Mouse (Mus musculus) stomach, postnatal 0 days (tissue): ENCODE measurements around the gene Pdzd8. TPM values are rescaled to one million over a fixed set of nuclear protein-coding genes. Genes with fewer than 3 reads are reported as not detected.
A peak's percentile ranks its signal among the peaks of the same experiment; 100 is the strongest.

Experiments
- ATAC-seq: fragments of 200-750 bp; cut with Nextera tagmentation; 2 replicates; pipeline ENCODE4 v1.8.0; 2017; ENCODE audit not compliant: low FRiP score, low TSS enrichment
- DNase-seq: peaks from one replicate; pipeline ENCODE4 v3.0.0-alpha.2; 2016; ENCODE audit warnings: low spot score
- H3K27ac ChIP-seq: fragments of 300-500 bp; sonication (generic); replicated peaks from 2 replicates; pipeline ENCODE4 v1.5.1; 2014; ENCODE audit warnings: mild to moderate bottlenecking, control low read depth
- H3K27me3 ChIP-seq: fragments of 300-500 bp; sonication (generic); 2 replicates; pipeline ENCODE4 v1.6.1; 2014; ENCODE audit warnings: low read length; ENCODE audit not compliant: control insufficient read depth, insufficient read depth
- H3K36me3 ChIP-seq: fragments of 300-500 bp; sonication (generic); 2 replicates; pipeline ENCODE4 v1.6.1; 2014; ENCODE audit warnings: low read length, mixed read lengths; ENCODE audit not compliant: control insufficient read depth, insufficient read depth
- H3K4me1 ChIP-seq: fragments of 300-500 bp; sonication (generic); replicated peaks from 2 replicates; pipeline ENCODE4 v1.6.1; 2014; ENCODE audit warnings: antibody characterized with exemption; ENCODE audit not compliant: control insufficient read depth, insufficient read depth
- H3K4me2 ChIP-seq: fragments of 300-500 bp; sonication (generic); replicated peaks from 2 replicates; pipeline ENCODE4 v1.6.1; 2014; ENCODE audit warnings: low read depth, mild to moderate bottlenecking, control low read depth, moderate library complexity
- H3K4me3 ChIP-seq: fragments of 300-500 bp; sonication (generic); 2 replicates; pipeline ENCODE4 v1.5.1; 2014; ENCODE audit warnings: low read depth, low read length, control low read depth
- H3K9ac ChIP-seq: fragments of 300-500 bp; sonication (generic); 2 replicates; pipeline ENCODE4 v1.6.1; 2014; ENCODE audit warnings: mild to moderate bottlenecking, low read length, control low read depth, mixed read lengths
- H3K9me3 ChIP-seq: fragments of 300-500 bp; sonication (generic); 2 replicates; pipeline ENCODE4 v1.6.1; 2016; ENCODE audit warnings: low read length; ENCODE audit not compliant: control insufficient read depth
- CTCF ChIP-seq: IDR thresholded peaks from 2 replicates; pipeline ENCODE4 v1.5.1; 2016; ENCODE audit warnings: antibody characterized with exemption, low read depth, mild to moderate bottlenecking, moderate library complexity
- EP300 ChIP-seq: optimal IDR thresholded peaks from 2 replicates; pipeline ENCODE3; 2016; ENCODE audit warnings: antibody characterized with exemption
- WGBS: fragments of 180-500 bp; shearing (Covaris S2); extraction: QIAGEN DNeasy Blood & Tissue Kit; methylation state at CpG from one replicate; pipeline ENCODE4 v1.1.7; 2014; 5-methylcytosine and 5-hydroxymethylcytosine counted together
- polyA plus RNA-seq: library from polyadenylated mRNA; unstranded; fragments of >200 nt; fragmentation: Nextera tagmentation; extraction: Ambion mirVana; gene quantifications from 2 replicates; pipeline ENCODE4 v1.2.1, GENCODE M21; 2015

The Pdzd8 gene
- polyA plus RNA-seq, 1 experiment from 2014 or later = 4.4 TPM

- no peaks in the 10 kb centered on the region for H3K27me3 ChIP-seq
- no peaks in the 10 kb centered on the region for H3K36me3 ChIP-seq
- 81% methylated on average over 9 of the region's 9 CpGs for WGBS
- H3K4me3 ChIP-seq = no peak overlapping the region
- no peak overlapping the region for H3K27ac ChIP-seq
- TF ChIP-seq CTCF (no peak), EP300 (no peak)
- no peak overlapping the region for H3K9ac ChIP-seq
- no peak for DNase-seq
- no peak overlapping the region for H3K4me2 ChIP-seq
- no peak for ATAC-seq
- no peaks in the 10 kb centered on the region for H3K9me3 ChIP-seq
- no peaks in the 10 kb centered on the region for H3K4me1 ChIP-seq
Observed at GRCm38 (mm10) chr19:59264838-59265532, 80.6 kb downstream of the Pdzd8 start.

GRCm38 (mm10) chr19:59263171-59263570 lies 82.4 kb downstream of the Pdzd8 start:
- no peak for TF ChIP-seq CTCF
- no peak for TF ChIP-seq EP300
- Histone ChIP-seq H3K4me1 (no peaks in the 10 kb centered on the region), H3K36me3 (no peaks in the 10 kb centered on the region), H3K27ac (no peak overlapping the region), H3K4me2 (no peak overlapping the region), H3K4me3 (no peak overlapping the region), H3K9me3 (no peaks in the 10 kb centered on the region), H3K9ac (no peak overlapping the region), H3K27me3 (no peaks in the 10 kb centered on the region)
- 84% methylated on average over 9 of the region's 9 CpGs for WGBS
- DNase-seq (no peak), ATAC-seq (no peak)

GRCm38 (mm10) chr19:59261604-59262003 lies 84.0 kb downstream of the Pdzd8 start:
- Histone ChIP-seq H3K9me3 (no peaks in the 10 kb centered on the region), H3K27ac (no peak overlapping the region), H3K4me1 (no peaks in the 10 kb centered on the region), H3K27me3 (no peaks in the 10 kb centered on the region), H3K4me2 (no peak overlapping the region; the same call in 1 of the 2 replicates), H3K9ac (no peak overlapping the region), H3K4me3 (peak overlapping the region; percentile 27; the same call in 1 of the 2 replicates), H3K36me3 (no peaks in the 10 kb centered on the region)
- DNase-seq (no peak), ATAC-seq (no peak)
- 49% methylated on average over 7 of the region's 7 CpGs for WGBS
- TF ChIP-seq CTCF = no peak
- TF ChIP-seq EP300 = no peak

- peak; percentile 49 for ATAC-seq
- TF ChIP-seq CTCF (no peak), EP300 (no peak)
- H3K9me3 ChIP-seq = no peaks in the 10 kb centered on the region
- H3K36me3 ChIP-seq = no peaks in the 10 kb centered on the region
- WGBS = 2% methylated on average over 53 of the region's 55 CpGs
- H3K9ac ChIP-seq = peak within 1 kb of the TSS; percentile 50
- DNase-seq = peak; percentile 32
- H3K27ac ChIP-seq = no peak within 1 kb of the TSS
- H3K4me2 ChIP-seq = peak within 1 kb of the TSS; percentile 64
- peak within 1 kb of the TSS; percentile 27 for H3K4me3 ChIP-seq
- H3K4me1 ChIP-seq = no peaks in the 10 kb centered on the region
- no peaks in the 10 kb centered on the region for H3K27me3 ChIP-seq
Observed at GRCm38 (mm10) chr19:59260718-59261442, 84.7 kb downstream of the Pdzd8 start, which contains the start of gene Slc18a2. TSS of gene Slc18a2 (plus strand) at chr19:59260896.

- Histone ChIP-seq H3K4me1 (no peaks in the 10 kb centered on the region), H3K9ac (no peak overlapping the region), H3K27me3 (no peaks in the 10 kb centered on the region), H3K4me3 (no peak overlapping the region), H3K4me2 (no peak overlapping the region), H3K9me3 (no peaks in the 10 kb centered on the region), H3K36me3 (no peaks in the 10 kb centered on the region), H3K27ac (no peak overlapping the region)
- 49% methylated on average over 5 of the region's 5 CpGs for WGBS
- no peak for TF ChIP-seq EP300
- no peak for TF ChIP-seq CTCF
- DNase-seq = no peak
- no peak for ATAC-seq
Observed at GRCm38 (mm10) chr19:59259633-59260032, 85.9 kb downstream of the Pdzd8 start.

DNA sequence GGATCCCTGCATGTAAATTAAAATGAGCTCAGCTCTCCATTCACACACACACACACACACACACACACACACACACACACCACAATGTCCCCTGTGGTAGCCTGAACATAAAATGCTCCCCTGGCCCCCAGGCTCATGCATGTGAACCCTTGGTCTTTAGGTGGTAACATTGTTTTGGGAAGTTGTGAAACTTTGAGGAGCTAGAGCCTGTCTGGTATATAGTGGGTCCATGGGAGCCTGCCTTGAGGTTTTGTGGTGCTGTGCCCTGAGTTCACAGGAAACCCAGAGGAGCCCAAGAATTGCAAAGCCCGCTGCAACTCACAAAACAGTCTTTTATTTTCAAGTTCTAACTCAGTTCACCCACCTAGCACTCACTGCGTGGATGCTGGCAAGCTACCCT lies 92.9 kb downstream of the Pdzd8 start:
- no peak for ATAC-seq
- no peak overlapping the region for H3K9ac ChIP-seq
- H3K4me2 ChIP-seq = no peak overlapping the region
- WGBS = 69% methylated on average over 2 of the region's 2 CpGs
- no peak for TF ChIP-seq EP300
- TF ChIP-seq CTCF = no peak
- no peaks in the 10 kb centered on the region for H3K9me3 ChIP-seq
- no peaks in the 10 kb centered on the region for H3K36me3 ChIP-seq
- H3K4me3 ChIP-seq = no peak overlapping the region
- H3K27ac ChIP-seq = no peak overlapping the region
- H3K27me3 ChIP-seq = no peaks in the 10 kb centered on the region
- H3K4me1 ChIP-seq = no peaks in the 10 kb centered on the region
- DNase-seq = no peak
